Mouse (Mus musculus): ENCODE results near the gene Esrra.

- TF ChIP-seq CTCF (IDR thresholded peaks at IDR 0.05; ENCODE audit: low read depth), result no peak
- TF ChIP-seq EP300 (optimal IDR thresholded peaks at IDR 0.05), result no peak
These were observed 49.0 kb upstream of the Esrra start for GRCm38 (mm10) chr19:6970460-6971085.

Data from stomach, postnatal 0 days (tissue).